Mouse (Mus musculus): ENCODE data around the gene Stra6.

The Stra6 gene

DNA sequence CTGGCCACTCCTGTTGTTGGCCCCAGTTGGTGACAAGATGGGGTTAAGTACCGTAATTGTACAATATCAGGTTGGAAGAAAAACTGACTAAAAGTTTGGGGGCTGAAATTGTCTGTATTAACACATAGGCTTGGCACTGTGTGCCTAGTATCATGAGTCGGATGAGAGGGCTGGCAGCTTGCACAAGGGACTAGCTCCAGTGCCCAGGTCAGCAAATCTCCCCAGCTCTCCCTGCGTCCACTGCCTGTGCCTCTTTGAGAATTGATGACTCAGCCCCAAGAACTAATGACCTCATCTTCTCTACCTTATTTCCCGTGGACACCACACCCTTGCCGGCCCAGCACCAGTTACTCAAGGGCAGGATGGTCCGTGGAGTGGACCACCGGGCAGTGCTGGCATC is 13.7 kb upstream of the Stra6 start:
- no peak for DNase-seq (ENCODE audit: low spot score)

GRCm38 (mm10) chr9:58051937-58052336 is 11.7 kb upstream of the Stra6 start:
- no peak for DNase-seq (ENCODE audit: low spot score)

GRCm38 (mm10) chr9:58053102-58053501 is 10.5 kb upstream of the Stra6 start:
- DNase-seq (ENCODE audit: low spot score), result no peak

GRCm38 (mm10) chr9:58053544-58053943 is 10.0 kb upstream of the Stra6 start:
- no peak for DNase-seq (ENCODE audit: low spot score)

GRCm38 (mm10) chr9:58054032-58054431 is 9.6 kb upstream of the Stra6 start:
- DNase-seq (ENCODE audit: low spot score), result no peak

GRCm38 (mm10) chr9:58055666-58056065 is 7.9 kb upstream of the Stra6 start:
- no peak for DNase-seq (ENCODE audit: low spot score)

GRCm38 (mm10) chr9:58059920-58060319 is 3.7 kb upstream of the Stra6 start:
- no peak for DNase-seq (ENCODE audit: low spot score)

DNA sequence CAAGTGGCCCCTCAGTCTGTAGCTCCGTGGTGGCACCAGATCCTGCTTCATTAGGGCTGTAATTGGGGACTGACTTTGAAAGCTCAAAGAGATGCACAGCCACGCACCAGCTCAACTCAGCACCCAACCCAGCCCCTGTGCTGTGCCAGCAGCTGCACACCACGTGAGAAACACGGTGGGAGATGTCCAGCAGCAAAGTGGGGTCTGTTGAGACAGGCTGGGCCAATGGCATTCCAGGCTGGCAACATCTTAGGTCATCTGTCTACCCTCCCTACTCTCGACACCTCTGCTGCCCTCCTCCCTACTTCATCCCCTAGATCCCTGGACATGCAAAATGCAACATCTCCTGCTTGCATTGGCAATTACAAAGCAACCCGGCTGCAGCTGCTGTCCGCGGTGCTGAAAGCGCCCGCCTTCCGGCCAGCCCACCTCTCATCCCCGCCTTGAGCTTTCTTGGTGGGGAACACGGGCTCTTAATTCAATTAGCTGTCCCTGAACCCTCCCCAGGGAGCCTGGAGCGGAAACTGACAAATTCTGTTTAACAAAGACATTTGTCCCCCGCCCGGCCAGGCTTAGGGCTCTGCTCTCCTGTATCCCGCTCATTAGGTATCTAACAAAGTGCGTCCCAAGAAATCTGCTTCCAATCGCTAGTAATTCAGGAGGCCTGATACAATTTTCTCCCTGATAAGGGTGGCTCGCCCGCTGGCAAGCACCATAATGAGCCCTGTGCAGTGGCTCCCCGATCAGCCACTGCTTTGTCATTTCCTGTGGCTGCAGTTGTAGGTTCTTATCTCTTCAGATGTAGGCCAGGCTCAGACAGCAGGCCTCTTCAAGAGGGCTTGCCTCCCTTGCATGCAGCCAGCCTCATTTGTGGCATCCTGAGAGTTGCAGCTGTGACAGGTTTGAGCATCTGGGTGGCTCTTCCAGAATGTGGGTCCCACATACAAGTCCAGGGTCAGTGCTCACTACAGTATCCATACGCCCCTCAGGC is 2.6 kb upstream of the Stra6 start:
- DNase-seq (ENCODE audit: low spot score), result no peak

GRCm38 (mm10) chr9:58065532-58065931 is 1.9 kb downstream of the Stra6 start:
- no peak for DNase-seq (ENCODE audit: low spot score)

DNA sequence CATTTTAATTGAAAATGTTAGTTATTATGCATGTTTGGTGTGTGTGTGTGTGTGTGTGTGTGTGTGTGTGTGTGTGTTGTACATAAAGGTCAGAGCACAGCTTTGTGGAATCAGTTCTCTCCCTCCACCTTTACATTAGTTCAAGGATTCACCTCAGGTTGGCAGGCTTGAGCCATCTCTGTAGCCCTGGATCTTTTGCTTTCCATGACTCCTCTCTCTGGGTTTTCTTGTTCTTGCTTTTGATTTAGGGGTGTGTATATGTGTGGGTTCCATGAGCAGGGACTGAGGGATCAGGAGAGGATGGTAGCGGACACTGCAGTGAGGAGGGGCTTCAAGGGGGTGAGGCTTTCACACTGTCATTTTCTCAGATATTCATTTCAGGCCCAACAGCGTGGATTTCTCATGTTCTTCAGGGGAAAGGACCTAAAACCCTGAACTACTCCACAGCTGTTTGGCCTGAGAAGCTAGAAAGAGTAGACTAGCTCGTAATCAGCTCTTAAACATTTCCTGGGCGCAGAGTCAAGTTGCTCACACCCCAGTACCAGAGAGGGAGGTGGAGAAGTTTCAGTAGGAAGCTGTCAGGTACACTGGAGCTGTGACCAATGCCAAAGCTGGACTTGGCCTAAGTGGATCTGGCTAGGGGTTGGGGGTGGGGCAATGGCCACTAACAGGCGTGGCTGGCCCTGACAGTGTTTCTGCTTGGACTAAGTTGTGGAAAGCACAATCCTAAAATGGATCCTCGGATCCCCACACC is 2.6 kb downstream of the Stra6 start:
- no peak for DNase-seq (ENCODE audit: low spot score)

GRCm38 (mm10) chr9:58066731-58067095 is 3.1 kb downstream of the Stra6 start:
- no peak for DNase-seq (ENCODE audit: low spot score)

DNA sequence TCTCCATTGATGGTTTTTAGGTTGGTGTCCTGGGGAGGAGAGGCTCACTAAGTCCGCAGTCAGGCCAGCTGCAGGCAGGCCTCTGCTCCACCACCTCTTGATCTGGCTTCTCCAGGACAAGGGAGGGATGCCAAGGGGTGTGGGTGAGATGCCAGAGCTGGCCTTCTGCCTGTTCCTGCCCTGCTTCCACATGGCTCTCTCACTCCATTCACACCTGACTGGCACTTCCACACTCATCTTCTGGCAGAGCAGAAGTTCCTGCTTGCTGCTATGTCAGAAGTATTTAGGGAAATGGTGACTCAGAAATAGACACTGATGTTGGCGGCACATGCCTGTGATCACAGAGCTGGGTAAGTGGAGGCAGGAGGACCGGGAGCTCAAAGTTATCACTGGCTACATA is 4.0 kb downstream of the Stra6 start:
- no peak for DNase-seq (ENCODE audit: low spot score)

DNA sequence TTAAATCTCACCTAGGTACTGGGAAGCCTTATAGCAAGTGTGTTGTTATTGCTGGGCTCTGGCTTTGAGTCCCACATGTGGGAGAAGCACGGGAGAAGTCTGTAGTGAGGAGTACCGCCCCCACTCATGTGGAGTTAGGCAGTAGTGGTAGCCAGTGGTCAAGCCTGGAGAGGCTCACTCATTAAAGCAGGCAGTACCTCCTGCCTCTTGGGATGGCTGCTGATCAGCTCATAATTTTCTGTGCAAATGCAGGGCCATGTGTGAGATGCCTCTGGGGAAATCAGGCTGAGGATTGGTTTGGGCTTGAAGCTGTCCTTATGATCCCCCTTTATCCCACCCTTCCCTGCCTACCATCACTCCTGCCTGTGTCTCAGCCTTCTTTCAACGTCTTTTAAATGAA is 11.0 kb downstream of the Stra6 start:
- no peak for DNase-seq (ENCODE audit: low spot score)

DNA sequence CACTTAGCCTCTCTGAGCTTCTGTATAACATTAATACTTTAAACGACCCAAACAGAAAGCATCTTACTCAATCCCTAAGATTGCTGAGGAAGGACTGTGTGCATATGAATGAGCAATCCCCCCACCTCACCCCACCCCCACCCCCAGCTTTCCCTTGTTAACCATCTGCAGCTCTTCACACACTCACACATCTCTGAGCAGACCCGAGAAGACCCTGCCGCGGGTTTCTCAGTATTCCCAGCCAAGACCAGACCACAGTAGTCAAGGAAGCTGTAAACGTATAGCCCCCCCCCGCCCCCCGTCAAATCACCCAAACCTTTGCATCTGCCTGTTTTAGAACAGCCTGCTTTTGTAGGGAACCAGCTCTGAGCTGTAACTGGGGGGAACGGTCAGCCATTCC is 21.0 kb downstream of the Stra6 start:
- no peak for DNase-seq (ENCODE audit: low spot score)

DNA sequence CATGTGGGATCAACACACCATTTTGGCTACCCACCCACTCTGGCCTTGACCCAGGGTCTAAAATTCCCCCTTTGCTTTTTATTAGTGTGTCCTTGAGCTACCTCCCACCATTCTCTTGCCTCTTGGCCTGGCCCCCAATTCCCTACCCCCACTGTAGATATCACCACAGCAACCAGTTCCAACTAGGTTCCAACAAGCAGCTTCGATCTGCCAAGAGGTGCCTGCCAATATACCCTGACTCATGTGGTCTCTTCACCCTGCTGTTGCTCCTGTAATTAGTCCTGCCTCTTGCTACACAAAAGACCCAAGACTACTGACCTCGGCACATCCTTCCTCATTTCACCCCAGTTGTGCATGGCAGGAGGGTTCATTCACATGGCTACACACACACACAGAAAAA is 21.5 kb downstream of the Stra6 start:
- DNase-seq (ENCODE audit: low spot score), result no peak

DNA sequence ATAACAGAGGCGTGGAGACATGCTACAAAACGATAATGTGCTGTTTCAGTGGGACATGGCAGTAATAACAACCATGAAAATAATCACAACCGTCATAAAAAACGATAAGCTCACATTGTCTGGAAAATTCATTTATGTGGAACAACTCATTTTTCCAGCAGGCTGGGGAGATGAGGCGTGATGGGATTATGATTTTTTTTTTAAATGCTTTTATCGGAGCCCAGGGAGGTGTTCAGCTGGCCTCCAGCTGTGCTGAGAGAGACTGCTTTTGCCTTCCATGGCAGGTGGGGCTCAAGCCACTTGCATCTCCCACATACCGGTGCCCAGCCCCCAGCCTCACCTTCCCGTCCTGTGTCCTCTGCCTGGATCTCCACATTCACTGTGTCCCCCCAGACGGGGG is 22.6 kb downstream of the Stra6 start:
- no peak for DNase-seq (ENCODE audit: low spot score)

DNA sequence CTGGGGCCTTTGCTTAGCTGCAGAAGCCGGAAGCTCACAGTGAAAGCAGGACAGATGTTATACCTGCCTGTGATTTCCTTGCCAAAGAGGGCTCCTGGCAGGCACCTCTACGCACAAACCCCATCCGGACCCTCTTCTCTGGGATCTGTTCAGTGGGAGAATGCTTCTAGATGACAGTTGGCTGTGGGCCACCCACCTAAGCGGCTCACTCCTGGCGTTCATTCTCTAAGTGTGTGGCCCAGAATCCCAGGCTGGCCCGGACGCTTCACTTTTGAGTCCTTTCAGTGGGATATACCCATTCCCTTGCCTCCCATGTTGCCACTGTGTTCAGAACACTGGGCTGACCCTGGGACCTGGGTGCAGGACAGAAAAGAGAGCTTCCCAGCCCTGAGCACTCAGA is 23.3 kb downstream of the Stra6 start:
- no peak for DNase-seq (ENCODE audit: low spot score)

- no peak for DNase-seq (ENCODE audit: low spot score)
Measured at GRCm38 (mm10) chr9:58087277-58087998, 23.9 kb downstream of the Stra6 start.

GRCm38 (mm10) chr9:58091623-58092425 is 28.2 kb downstream of the Stra6 start:
- DNase-seq (ENCODE audit: low spot score), result no peak

DNA sequence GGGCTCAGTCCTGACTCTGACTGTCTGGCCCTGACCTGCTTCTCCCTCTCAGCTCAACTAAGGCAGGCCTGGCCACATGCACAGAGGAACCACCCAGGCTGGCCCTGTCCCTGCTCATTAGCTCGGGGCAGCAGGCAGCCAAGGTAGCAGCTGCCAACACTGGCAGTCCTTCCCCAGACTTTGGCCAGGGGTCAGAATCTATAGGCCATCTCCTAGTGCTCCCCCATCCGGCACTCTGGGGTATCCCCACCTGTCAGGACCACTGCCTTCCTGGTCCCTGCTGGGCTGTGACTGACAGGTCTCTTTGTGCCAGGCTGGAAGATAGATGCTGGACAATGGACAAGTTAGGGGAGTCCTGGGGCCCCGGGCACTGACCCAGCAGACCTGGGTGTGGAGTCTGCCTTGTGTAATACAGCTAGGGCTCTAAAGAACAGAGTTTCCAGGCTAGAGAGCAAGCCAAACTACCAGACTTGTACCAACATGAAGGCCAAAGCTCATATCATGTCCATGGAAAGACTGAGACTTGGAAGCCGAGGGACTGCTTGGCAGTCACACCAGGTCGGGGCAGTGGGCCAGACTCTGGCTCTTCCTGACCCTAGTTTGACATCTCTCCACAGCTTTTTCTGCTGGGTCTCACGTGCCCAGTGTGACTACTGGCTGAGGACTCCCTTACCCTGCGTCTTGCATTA is 29.1 kb downstream of the Stra6 start:
- DNase-seq (ENCODE audit: low spot score), result no peak

- DNase-seq (ENCODE audit: low spot score), result no peak
Measured at GRCm38 (mm10) chr9:58093776-58094175, 30.2 kb downstream of the Stra6 start.

All from layer of hippocampus, adult 9-10 months (tissue).